Mouse (Mus musculus) heart, adult 8-10 months (tissue): ENCODE data around the gene Adh5. TPM values are rescaled to one million over a fixed set of nuclear protein-coding genes. Genes with fewer than 3 reads are reported as not detected.
"Not testable (repeated sequence)": the region's sequence is repeated elsewhere in the genome, so short reads cannot be mapped to it uniquely, and the experiment has no call there.

Experiments
- DNase-seq: peaks from one replicate; pipeline ENCODE4 v3.0.0; 2022; ENCODE audit warnings: low spot score
- total RNA-seq, 4 experiments: library from RNA; stranded (reverse); gene quantifications; 2 replicates each; pipeline ENCODE4 v1.2.4; 2022

Gene Adh5
- total RNA-seq, 4 experiments from 2014 or later: 79.6 to 88.4 (median 83.5) TPM

GRCm38 (mm10) chr3:138458441-138458840, 15.5 kb downstream of the Adh5 start:
- no peak for DNase-seq

DNA sequence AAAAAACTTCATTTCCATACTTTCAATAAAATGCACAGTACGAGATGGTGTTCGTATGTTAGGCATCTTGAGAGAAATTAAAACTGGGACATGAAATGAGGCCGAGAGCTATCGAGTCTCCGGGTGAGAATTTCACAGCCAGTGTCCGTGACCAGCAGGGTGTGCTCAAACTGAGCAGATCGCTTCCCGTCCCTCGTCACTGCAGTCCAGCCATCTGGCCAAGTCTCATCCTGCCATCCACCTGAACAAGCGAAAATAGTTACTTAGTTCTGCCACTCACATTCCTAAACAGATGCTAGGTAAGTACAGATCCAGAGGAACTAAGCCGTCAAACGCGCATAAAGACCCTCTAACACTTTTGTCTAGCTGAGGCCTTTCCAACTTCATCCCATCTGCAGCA, 17.4 kb downstream of the Adh5 start:
- DNase-seq: no peak

GRCm38 (mm10) chr3:138461832-138462231, 18.9 kb downstream of the Adh5 start:
- no peak for DNase-seq

DNA sequence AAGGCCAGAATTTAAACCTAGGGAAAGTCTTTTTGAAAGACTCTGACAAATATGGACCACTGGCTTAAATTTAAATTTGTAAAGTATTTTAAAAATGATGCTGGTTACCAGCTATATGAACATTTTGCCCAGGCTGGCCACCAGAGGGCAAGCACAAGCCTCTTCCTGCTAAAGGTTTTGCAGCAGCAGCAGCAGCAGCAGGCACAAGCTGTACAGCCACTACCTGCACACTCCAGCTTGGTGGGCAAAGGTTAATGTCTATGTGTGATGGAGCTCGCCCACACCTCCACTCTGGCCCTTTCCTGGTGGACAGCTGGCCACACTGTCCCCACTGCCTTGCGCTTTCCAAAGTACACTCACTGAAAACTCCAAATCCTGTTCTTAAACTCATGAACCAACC, 20.2 kb downstream of the Adh5 start:
- DNase-seq: no peak

DNA sequence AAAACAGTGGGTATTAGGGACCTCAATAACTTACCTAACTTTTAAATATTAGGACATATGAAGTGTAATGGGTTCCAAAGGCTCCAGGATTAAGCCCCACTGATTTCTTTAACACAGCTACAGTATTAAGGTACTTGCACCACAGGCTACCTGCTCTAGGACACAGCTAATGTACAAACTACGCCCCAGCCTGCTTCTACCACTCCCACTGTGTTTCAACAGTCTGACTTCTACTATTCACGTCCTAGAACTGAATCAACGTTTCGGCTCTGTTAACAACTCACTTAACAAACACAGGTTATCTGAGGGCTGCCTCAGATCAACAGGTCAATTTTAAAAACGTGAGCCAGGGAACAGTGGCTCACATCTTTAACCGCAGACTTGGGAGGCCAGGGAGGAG, 20.9 kb downstream of the Adh5 start:
- DNase-seq: no peak

DNA sequence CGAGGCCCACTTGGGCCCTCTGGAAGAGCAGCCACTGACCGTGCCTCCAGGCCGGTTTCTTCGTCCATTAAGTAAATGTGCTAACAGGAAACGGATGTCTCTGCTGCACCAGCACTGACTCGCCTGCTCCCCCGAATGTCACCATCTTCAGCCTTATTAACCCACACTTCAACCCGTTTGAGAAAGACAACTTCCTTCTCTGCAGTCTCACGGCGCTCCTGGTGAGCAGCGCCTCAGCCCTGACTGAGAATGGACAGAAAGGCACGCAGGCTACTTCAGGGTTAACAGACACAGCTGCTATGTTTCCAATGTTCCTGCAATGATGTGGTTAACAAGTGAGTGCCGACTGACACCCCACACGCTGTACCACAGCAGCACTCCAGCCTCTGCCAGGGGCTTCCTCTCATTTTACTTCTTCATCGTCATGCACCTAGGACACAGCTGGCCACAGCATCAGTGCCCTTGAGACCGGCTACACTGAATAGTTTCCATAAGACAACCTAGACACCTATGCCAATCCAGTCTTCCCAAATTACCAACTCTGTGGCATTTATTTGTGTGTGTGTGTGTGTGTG, 21.8 kb downstream of the Adh5 start:
- no peak for DNase-seq

GRCm38 (mm10) chr3:138466656-138467055, 23.8 kb downstream of the Adh5 start:
- not testable (repeated sequence) for DNase-seq

DNA sequence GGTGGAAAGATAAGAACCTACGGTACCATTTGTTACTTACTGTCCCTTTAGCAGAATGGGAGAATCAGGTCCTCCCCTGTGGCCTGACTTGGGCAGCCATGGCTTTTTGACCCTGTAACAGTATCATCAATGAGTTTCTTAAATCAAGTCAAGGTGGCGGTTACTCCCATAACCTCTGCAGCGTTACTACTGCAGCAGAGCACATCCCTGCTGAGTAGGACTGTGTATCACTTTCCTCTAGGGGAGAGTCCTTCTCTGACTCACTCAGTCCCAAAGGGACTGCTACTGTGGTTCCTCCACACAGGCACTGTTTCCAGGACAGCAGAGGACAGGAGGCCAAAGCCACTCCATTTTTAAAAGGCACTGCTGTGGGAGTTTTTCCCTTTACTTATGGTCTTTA, 28.2 kb downstream of the Adh5 start:
- no peak for DNase-seq

GRCm38 (mm10) chr3:138479489-138479888, 36.6 kb downstream of the Adh5 start:
- no peak for DNase-seq

- no peak for DNase-seq
Observed at GRCm38 (mm10) chr3:138481526-138482284, 38.8 kb downstream of the Adh5 start.

GRCm38 (mm10) chr3:138483240-138483639, 40.3 kb downstream of the Adh5 start:
- DNase-seq: no peak

- DNase-seq: no peak
Observed at GRCm38 (mm10) chr3:138488584-138489326, 45.9 kb downstream of the Adh5 start.

GRCm38 (mm10) chr3:138489327-138490033, 46.6 kb downstream of the Adh5 start, which contains the start of gene Metap1:
TSS of gene Metap1 (minus strand) at chr3:138489515.
- peak; percentile 92 for DNase-seq

DNA sequence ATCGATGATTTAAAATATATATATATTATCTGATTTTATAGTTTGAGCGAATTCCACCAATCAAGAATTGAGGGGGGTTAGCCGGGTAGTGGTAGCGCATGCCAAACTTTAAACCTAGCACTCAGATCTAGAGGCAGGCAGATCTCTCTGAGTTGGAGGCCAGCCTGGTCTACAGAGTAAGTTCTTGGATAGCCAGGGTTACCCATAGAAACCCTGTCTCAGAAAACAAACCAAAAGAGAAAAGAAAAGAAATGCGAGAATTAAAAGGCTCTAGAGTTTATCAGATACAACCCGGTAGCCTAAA, 47.1 kb downstream of the Adh5 start:
- DNase-seq: no peak

GRCm38 (mm10) chr3:138493668-138494067, 50.8 kb downstream of the Adh5 start:
- no peak for DNase-seq

GRCm38 (mm10) chr3:138494565-138494964, 51.7 kb downstream of the Adh5 start:
- DNase-seq: no peak

DNA sequence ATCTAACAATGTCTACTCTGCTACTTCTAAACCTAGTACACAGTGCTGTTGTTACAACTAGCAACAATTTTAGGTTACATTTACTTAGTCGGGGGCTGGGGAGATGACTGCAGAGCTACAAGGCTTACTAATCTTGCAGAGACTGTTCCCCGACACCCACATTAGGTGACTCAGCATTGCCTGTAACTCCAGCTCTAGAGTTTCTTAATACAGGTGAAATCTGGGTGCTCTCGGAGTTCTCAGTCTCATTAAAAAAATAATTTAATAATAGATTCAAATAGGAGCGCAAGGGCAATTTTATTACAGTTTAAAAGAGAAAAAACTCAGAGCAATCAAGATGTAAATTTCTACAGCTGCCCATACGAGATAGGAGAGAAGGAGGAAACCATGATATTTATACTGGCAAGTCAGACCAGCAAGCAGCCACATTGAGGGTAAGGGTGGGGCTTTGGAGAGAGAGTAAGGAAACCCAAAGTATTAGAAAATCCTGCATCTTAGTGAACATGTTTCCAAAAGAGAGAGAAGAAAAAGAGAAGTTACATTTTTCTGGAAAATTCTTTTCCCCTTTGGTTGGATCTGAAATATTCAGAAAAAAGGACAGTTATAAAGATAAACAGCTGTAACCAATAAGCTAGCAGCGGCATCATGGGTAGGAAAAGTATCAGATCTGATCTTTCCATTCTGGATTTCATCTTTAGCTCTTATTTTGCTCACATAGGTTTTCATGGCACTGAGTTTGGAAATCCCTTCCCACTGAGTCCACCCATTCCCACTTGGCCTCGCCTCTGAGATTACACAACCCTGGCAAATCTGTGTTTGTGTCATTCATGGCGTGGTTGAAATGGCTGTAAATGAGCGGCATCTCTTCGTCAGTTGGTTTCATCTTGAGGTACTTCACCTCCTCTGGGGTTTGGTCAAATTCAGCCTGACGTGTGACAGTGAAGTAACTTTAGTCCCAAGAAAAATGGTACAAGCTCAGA, 52.6 kb downstream of the Adh5 start:
- no peak for DNase-seq

- DNase-seq: no peak
Observed at GRCm38 (mm10) chr3:138498731-138499130, 55.8 kb downstream of the Adh5 start.

DNA sequence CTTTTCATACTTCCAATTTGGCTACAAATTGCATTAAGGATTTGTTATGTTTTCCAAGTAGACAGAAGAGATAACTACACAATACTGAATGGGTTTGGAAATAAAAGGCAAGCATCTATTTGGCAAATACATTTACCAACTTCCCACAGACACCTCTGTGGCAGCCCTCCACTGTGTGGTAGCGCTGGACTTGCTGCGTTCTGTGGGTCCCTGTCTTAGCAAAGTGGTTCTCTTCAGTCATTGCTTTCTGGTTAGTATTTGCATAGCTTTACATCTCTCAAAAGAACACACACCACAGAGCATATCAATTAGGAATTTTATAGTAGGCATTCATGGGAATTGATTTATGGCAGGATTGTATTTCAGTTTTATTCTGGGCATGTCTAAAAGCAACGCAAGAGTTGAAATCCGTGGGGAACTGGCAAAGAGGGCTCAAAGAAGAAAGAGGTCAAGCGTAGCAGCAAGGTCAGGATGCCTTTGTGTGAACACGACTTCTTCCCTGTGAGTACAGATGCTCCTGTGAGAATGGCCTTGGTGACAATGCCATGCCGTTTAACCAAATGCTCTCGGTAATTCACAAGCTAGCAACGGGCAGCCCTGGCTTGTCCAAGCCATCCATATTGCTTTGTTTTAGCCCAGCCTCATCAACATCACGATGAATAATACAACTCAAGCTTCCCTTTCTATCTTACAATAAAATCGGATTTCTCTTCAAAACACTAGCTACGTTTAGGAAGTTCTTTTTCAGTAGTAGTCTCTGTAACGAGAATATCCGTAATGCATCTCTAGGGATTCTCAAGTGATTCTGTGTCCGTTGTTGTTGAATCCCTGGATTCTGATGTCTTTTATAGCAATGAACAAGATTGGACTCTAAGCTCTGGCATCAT, 57.2 kb downstream of the Adh5 start:
- DNase-seq: no peak

DNA sequence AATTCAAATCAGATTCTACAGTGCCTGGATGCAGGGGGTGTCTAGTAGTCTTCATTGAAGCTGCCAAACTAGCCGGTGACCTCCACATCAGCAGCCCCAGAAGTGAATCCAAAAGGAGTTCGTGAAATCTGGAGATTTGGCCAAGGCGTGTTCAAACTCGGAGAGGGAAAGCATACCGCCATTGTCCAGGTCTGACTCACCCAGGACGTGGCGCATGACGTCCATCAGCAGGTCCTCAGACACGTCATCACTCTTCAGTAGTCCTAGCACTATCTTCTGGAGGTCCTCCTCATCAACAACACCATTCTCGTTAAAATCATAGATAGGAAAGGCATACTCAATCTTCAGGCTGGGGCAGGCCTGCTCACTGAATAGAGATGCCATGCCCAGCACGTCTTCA, 60.9 kb downstream of the Adh5 start:
- no peak for DNase-seq
